Mouse (Mus musculus) hindbrain, embryonic 15.5 days (tissue): ENCODE measurements around the gene Soat2. TPM values are rescaled to one million over a fixed set of nuclear protein-coding genes. Genes with fewer than 3 reads are reported as not detected.

ENCODE experiments used
- ATAC-seq: fragments of 200-750 bp; cut with Nextera tagmentation; 2 replicates; pipeline ENCODE4 v1.8.0; 2017; ENCODE audit warnings: low read depth, moderate number of reproducible peaks, moderate TSS enrichment; ENCODE audit not compliant: low FRiP score
- H3K27ac ChIP-seq: fragments of 300-500 bp; sonication (generic); replicated peaks from 2 replicates; pipeline ENCODE4 v1.5.1; 2015; ENCODE audit warnings: mild to moderate bottlenecking, inconsistent platforms
- H3K27me3 ChIP-seq: fragments of 300-500 bp; sonication (generic); 2 replicates; pipeline ENCODE4 v1.6.1; 2015; ENCODE audit warnings: control low read depth, inconsistent platforms
- H3K36me3 ChIP-seq: fragments of 300-500 bp; sonication (generic); 2 replicates; pipeline ENCODE4 v1.6.1; 2015; ENCODE audit warnings: control low read depth, inconsistent platforms
- H3K4me1 ChIP-seq: fragments of 300-500 bp; sonication (generic); replicated peaks from 2 replicates; pipeline ENCODE4 v1.6.1; 2015; ENCODE audit warnings: control low read depth, inconsistent platforms
- H3K4me2 ChIP-seq: fragments of 300-500 bp; sonication (generic); 2 replicates; pipeline ENCODE4 v1.6.1; 2015; ENCODE audit warnings: moderate library complexity, mild to moderate bottlenecking, inconsistent platforms
- H3K4me3 ChIP-seq: fragments of 300-500 bp; sonication (generic); 2 replicates; pipeline ENCODE4 v1.5.1; 2015; ENCODE audit warnings: mild to moderate bottlenecking, inconsistent platforms
- H3K9ac ChIP-seq: fragments of 300-500 bp; sonication (generic); 2 replicates; pipeline ENCODE4 v1.6.1; 2015; ENCODE audit warnings: inconsistent platforms
- H3K9me3 ChIP-seq: fragments of 300-500 bp; sonication (generic); 2 replicates; pipeline ENCODE4 v1.6.1; 2016; ENCODE audit warnings: control low read depth, inconsistent platforms
- WGBS: fragments of 180-500 bp; shearing (Covaris S2); methylation state at CpG from one replicate; pipeline ENCODE4 v1.1.7; 2015; 5-methylcytosine and 5-hydroxymethylcytosine counted together
- polyA plus RNA-seq: library from polyadenylated mRNA; unstranded; fragments of >200 nt; fragmentation: Nextera tagmentation; extraction: Ambion mirVana; gene quantifications from 2 replicates; pipeline ENCODE4 v1.2.1, GENCODE M21; 2015

Soat2 gene
- polyA plus RNA-seq, 1 experiment from 2014 or later = 0.06 TPM

DNA sequence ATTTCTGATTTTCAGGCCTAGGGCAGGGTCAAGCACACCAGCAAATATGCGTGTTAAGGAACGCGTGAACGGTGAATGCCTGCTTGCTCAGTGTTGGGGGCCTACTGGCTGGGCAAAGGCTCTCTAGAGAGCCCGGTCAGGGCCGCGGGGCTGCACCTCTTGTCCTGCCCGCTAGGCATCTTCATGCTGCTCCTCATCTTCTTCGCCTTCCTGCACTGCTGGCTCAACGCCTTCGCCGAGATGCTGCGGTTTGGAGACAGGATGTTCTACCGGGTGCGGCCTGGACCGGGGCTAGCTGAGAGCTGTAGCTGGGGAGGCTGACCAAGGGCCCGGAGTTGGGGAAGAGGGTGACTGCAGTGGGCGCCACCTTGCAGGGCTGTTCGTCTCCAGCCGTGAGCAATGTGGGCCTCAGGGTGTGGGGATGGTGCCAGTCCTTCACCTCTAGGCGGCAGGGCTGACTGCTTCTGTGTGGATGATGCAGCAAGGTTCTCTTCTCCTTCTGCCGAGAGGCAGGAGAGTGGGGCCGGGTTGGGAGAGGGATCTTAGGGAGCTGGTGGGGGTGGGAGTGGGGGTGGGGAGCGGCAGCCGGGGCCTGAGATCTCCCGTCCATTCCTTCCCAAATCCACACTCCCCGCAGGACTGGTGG lies 10.2 kb downstream of the Soat2 start:
- Histone ChIP-seq H3K9ac (no peak overlapping the region), H3K9me3 (no peaks in the 10 kb centered on the region), H3K4me2 (no peak overlapping the region), H3K36me3 (no peaks in the 10 kb centered on the region), H3K27me3 (no peaks in the 10 kb centered on the region), H3K4me1 (peaks cover 7% of the 10 kb centered on the region; the same call in 1 of the 2 replicates), H3K4me3 (no peak overlapping the region), H3K27ac (no peak overlapping the region)
- no peak for ATAC-seq
- WGBS = 65% methylated on average over 27 of the region's 27 CpGs

DNA sequence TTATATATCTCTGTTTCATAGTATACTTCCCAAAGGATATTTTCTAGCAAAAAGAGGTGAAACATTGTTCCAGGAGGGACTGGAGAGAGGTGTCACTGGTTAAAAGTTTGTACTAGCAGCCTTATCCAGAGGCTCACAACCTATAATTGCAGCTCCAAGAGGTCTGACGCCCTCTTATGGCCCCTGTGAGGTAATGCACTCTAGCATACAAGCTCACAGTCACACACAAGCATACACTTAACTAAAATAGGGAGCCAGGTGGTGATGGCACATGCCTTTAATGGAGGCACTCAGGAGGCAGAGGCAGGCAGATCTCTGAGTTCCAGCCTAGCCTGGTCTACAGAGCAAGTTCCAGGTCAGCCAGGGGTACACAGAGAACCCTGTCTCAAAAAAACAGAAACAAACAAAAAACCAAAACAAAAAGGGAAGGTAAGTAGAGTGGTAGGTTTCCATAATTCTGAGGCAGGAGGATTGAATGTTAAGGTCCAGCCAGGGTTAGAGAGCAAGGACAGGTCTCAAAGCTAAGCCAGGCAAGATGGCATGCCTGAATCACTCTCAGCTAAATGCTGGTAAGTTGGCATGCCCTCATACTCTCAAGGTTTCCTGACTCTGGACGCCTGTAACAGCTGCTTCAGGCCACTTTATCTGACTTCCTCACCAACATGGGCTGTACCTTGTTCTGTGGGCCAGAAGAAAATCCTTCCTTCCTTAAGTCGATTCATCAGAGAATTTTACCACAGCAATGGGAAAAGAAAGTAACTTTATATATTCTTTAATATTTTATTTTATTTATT lies 13.8 kb downstream of the Soat2 start:
- H3K9me3 ChIP-seq = no peaks in the 10 kb centered on the region
- ATAC-seq = no peak
- no peak overlapping the region for H3K4me2 ChIP-seq
- no peak overlapping the region for H3K4me3 ChIP-seq
- H3K36me3 ChIP-seq = no peaks in the 10 kb centered on the region
- no peaks in the 10 kb centered on the region for H3K27me3 ChIP-seq
- H3K4me1 ChIP-seq = no peaks in the 10 kb centered on the region
- H3K9ac ChIP-seq = no peak overlapping the region
- 62% methylated on average over 3 of the region's 3 CpGs for whole genome bisulfite sequencing
- no peak overlapping the region for H3K27ac ChIP-seq

DNA sequence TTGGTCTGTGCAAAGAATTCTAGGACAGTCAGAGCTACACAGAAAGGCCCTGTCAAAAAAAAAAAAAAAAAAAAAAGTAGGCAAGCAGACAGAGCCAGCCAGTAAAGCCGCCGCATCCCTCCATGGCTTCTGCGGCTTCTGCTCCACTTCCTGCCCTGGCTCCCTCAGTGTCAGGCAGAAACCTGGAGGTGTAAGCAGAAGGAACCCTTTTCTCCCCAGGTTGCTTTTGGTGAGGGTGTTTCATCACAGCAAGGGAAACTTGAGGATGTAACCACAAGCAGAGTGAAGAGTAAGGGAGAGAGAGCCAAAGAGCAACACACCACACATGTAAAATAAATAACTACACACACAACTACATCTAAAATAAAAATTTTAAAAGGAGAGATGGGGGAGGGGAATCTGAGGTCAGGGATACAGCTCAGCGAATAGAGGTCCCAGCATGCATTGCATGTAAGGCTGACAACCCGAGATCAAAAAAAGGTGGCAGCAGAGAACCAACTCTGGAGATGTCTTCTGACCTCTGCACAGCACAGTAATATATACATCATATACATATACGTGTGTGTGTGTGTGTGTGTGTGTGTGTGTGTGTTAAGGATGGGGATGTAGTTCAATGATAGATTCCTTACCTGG lies 15.3 kb downstream of the Soat2 start:
- Histone ChIP-seq H3K9me3 (no peaks in the 10 kb centered on the region), H3K4me2 (no peak overlapping the region), H3K27me3 (no peaks in the 10 kb centered on the region), H3K36me3 (no peaks in the 10 kb centered on the region), H3K4me3 (no peak overlapping the region), H3K27ac (no peak overlapping the region), H3K9ac (no peak overlapping the region), H3K4me1 (no peaks in the 10 kb centered on the region)
- no peak for ATAC-seq
- WGBS = 57% methylated on average over 6 of the region's 6 CpGs

DNA sequence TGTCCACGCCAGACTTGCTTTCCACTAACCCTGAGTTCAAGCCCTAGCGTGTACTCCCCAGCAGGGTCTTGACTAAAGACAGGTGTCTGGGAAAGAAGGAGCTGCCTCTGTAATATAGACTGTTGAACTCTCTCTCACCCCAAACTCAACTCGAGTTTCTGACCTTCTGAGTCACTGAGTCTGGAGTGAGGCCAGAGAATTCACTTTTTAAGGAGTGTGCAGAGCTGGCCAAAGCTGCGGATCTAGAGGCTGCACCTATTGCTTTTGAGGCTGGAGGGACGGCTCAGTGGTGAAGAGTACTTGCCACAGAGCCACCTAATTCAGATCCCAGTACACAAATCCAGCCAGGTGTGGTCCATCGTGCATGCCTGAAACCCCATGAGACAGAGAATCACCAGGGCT lies 17.3 kb downstream of the Soat2 start:
- Histone ChIP-seq H3K27ac (no peak overlapping the region), H3K4me1 (no peaks in the 10 kb centered on the region), H3K9ac (no peak overlapping the region), H3K4me3 (no peak overlapping the region), H3K27me3 (no peaks in the 10 kb centered on the region), H3K4me2 (no peak overlapping the region), H3K9me3 (no peaks in the 10 kb centered on the region), H3K36me3 (no peaks in the 10 kb centered on the region)
- no peak for ATAC-seq
- 61% methylated on average over 6 of the region's 6 CpGs for WGBS

DNA sequence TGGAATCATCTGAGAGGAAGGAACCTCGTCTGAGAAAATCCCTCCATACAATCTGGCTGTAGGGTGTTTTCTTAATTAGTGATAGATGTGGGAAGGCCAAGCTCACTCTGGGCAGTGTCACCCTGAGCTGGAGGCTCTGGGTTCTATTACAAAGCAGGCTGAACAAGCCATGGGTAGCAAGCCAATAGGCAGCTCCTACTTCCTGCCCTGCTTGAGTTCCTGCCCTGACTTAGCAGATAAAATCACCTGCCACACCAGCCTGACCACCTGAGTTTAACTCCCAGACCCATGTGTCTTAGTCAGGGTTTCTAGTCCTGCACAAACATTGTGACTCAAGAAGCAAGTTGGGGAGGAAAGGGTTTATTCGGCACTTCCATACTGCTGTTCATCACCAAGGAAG lies 18.7 kb downstream of the Soat2 start:
- 63% methylated on average over 2 of the region's 2 CpGs for WGBS
- H3K9ac ChIP-seq = no peak overlapping the region
- H3K27ac ChIP-seq = no peak overlapping the region
- no peak overlapping the region for H3K4me2 ChIP-seq
- no peaks in the 10 kb centered on the region for H3K27me3 ChIP-seq
- ATAC-seq = no peak
- H3K36me3 ChIP-seq = no peaks in the 10 kb centered on the region
- H3K4me3 ChIP-seq = no peak overlapping the region
- H3K4me1 ChIP-seq = no peaks in the 10 kb centered on the region
- no peaks in the 10 kb centered on the region for H3K9me3 ChIP-seq

DNA sequence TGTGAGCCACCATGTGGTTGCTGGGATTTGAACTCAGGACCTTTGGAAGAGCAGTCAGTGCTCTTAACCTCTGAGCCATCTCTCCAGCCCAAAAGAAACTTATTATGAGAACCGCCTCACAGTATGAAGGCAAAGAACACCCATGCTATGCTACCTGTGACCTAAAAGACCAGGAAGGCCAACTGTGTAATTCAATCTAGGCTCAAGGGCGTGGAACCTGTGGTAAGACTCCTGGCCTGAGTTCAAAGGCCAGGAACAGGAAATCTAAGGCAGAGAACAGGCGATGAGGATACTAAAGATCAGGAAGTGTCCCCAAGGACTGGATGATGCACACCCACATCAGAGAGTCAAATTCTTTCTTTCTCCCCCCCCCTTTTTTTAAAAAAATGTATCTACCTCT lies 23.3 kb downstream of the Soat2 start:
- no peaks in the 10 kb centered on the region for H3K27me3 ChIP-seq
- no peaks in the 10 kb centered on the region for H3K4me1 ChIP-seq
- no peaks in the 10 kb centered on the region for H3K9me3 ChIP-seq
- 93% methylated on average over 3 of the region's 3 CpGs for WGBS
- no peaks in the 10 kb centered on the region for H3K36me3 ChIP-seq
- H3K4me2 ChIP-seq = no peak overlapping the region
- H3K9ac ChIP-seq = no peak overlapping the region
- H3K27ac ChIP-seq = no peak overlapping the region
- H3K4me3 ChIP-seq = no peak overlapping the region
- no peak for ATAC-seq

DNA sequence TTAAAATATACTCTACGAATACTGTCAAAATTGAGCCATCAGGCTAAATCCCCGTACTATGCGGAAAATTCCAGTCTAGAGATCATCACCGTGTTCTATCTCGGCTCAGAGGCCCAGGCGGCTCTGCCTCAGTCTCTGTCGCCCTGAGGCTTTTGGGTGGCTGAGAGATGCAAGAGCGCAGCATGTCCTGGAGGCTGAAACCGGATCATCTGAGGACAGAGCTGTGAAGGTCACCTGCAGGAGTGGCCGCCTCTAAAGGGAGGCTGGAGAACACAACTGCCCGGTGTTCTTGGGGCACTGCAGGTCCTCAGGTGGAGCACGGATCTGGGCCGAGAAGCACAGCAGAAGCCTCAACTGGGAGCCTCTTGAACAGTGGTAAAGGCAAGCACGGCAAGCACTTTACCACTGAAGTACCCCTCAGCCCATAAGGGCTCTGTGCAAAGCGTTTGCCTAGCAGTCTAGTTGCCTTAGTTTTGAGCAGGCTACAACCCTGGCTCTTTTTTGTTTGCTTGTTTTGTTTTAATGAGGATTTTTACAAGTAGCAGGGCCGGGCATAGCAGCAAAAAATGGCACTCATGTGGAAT lies 25.5 kb downstream of the Soat2 start:
- H3K4me3 ChIP-seq = no peak overlapping the region
- no peaks in the 10 kb centered on the region for H3K4me1 ChIP-seq
- H3K27me3 ChIP-seq = no peaks in the 10 kb centered on the region
- no peak overlapping the region for H3K27ac ChIP-seq
- ATAC-seq = no peak
- H3K9ac ChIP-seq = no peak overlapping the region
- no peaks in the 10 kb centered on the region for H3K36me3 ChIP-seq
- no peak overlapping the region for H3K4me2 ChIP-seq
- H3K9me3 ChIP-seq = no peaks in the 10 kb centered on the region
- 88% methylated on average over 16 of the region's 16 CpGs for WGBS

DNA sequence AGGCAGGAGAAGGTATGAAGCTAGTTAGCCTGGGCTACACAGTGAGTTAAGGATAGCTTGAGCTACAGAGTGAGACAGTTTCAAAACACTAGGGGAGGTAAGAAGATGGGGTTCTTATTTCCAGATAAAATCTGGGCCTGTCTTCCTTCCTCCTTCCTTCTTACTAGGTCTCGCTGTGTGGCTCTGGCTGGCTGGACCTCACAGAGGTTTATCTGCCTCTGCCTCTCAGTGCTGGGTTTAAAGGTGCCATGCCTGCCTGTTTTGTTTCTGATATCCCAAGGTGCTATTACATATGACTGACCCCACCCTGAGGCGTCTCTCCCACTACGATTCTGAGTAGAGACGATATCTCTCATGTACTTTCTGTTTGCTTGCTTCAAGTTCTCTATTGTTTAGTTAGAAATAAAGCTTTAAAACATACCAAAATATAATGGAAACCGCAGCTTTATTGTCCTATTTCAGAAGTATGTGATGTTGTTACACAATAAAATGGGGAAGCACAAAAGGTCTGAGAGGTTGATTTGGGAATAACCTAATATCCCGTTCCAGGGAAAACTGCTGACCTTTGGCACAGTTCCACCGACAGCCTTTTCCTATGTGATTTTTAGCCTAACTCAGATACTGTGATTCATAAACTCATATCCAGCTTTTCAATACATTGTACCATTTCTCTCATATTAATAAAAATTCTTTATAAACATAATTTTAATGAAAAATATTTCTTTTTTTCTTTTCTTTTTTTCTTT lies 26.4 kb downstream of the Soat2 start:
- Histone ChIP-seq H3K27ac (no peak overlapping the region), H3K9me3 (no peaks in the 10 kb centered on the region), H3K4me1 (no peaks in the 10 kb centered on the region), H3K4me2 (no peak overlapping the region), H3K36me3 (no peaks in the 10 kb centered on the region), H3K27me3 (no peaks in the 10 kb centered on the region), H3K4me3 (no peak overlapping the region), H3K9ac (no peak overlapping the region)
- no peak for ATAC-seq
- 90% methylated on average over 7 of the region's 7 CpGs for WGBS

DNA sequence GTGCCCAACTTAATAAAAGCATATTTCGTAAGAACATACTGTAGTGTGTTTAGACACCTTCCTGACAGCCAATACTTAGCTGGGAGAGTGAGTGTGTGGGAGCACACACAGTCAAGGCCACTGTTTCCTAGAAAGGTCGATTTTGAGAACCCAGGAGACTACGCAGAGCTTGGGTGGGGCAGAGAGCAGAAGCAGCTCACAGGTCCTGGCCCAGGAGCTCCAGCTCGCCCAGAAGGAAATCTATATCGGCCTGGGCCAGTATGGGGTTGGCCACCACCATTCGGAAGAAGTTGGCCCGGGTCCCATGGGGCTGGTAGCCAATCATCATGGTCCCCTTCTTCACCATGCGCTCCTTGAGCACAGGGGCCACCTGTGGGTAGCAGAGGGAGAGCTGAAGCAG lies 27.1 kb downstream of the Soat2 start:
- 84% methylated on average over 8 of the region's 8 CpGs for WGBS

DNA sequence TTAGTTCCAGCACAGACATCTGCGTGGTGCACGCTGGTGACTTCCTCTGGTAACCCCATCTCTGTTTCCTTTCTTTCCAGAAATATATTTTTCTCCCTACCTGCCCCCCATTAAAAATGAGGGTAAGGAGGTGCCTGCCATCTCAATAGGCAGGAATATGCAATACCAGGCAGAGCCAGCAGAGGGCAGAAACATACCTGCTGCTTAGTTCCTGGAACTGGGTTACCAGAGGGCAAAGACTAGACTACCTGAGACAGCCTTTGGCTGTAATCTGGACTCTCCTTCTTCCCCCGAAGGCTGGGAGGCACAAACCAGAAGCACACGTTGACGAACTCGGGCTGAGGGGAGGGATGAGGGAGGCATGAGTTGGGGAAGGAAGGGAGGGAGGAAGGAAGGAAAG lies 28.0 kb downstream of the Soat2 start:
- Histone ChIP-seq H3K27ac (no peak overlapping the region), H3K27me3 (no peaks in the 10 kb centered on the region), H3K9me3 (no peaks in the 10 kb centered on the region), H3K36me3 (no peaks in the 10 kb centered on the region), H3K4me2 (no peak overlapping the region), H3K9ac (no peak overlapping the region), H3K4me3 (no peak overlapping the region), H3K4me1 (no peaks in the 10 kb centered on the region)
- ATAC-seq = no peak
- 17% methylated on average over 6 of the region's 6 CpGs for WGBS

More for the DNA sequence above, 27.1 kb downstream of the Soat2 start:
- no peak overlapping the region for H3K4me2 ChIP-seq
- ATAC-seq = no peak
- H3K27ac ChIP-seq = no peak overlapping the region
- no peaks in the 10 kb centered on the region for H3K27me3 ChIP-seq
- H3K9ac ChIP-seq = no peak overlapping the region
- no peak overlapping the region for H3K4me3 ChIP-seq
- H3K9me3 ChIP-seq = no peaks in the 10 kb centered on the region
- no peaks in the 10 kb centered on the region for H3K4me1 ChIP-seq
- no peaks in the 10 kb centered on the region for H3K36me3 ChIP-seq

DNA sequence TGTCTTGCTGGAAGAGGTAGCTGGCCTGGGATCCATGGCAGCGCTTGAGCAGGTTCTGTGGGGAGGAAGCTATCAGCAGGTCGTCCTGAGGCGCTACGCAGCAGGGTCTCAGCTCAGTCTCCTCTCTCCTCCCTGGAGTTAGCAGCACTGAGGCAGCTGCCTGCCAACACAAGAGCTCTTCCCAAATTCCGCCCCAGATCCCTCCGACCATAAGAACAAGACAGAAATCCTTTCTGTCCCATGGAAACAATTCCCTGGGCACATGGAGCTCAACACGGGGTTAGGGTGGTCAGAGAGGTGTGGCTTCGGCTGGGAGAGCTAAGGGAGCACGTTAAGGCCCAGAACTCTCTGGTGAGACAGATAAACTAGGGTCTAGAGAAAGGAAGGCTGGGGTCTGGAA lies 28.8 kb downstream of the Soat2 start:
- H3K4me2 ChIP-seq = no peak overlapping the region
- H3K9ac ChIP-seq = no peak overlapping the region
- H3K4me1 ChIP-seq = no peaks in the 10 kb centered on the region
- no peak overlapping the region for H3K27ac ChIP-seq
- H3K4me3 ChIP-seq = no peak overlapping the region
- 79% methylated on average over 9 of the region's 9 CpGs for WGBS
- no peaks in the 10 kb centered on the region for H3K27me3 ChIP-seq
- 0 out of 2 replicates have a peak, but pooled peaks cover 3% of the 10 kb centered on the region for H3K36me3 ChIP-seq
- H3K9me3 ChIP-seq = no peaks in the 10 kb centered on the region
- no peak for ATAC-seq
